Mouse (Mus musculus): Measurements from ENCODE around the gene Slc9a9. TPM values are rescaled to one million over a fixed set of nuclear protein-coding genes. Genes with fewer than 3 reads are reported as not detected.

Gene Slc9a9
- polyA plus RNA-seq, 1 experiment from 2014 or later = 5.1 TPM

DNA sequence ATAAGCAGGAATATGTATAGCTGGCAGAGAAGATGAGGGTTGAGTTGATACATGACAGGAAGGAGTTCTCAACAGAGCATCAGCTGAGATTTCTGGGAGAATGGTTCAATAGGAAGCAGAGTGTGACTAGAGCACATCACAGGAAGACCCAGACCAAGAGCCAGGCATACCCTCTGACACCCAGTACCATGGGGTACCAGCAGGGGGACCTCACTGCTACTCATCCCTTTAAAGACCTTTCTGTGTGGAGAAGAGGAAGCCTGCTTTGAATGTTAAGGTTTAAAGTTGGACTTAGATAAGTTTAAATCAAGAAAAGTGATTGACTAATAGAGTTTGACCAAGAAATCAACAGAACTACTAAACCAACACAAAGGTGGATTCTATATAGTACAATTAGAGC lies 257.4 kb downstream of the Slc9a9 start:
- no peak for ATAC-seq (ENCODE audit: low FRiP score, low read depth)
- Histone ChIP-seq H3K9me3 (no peaks in the 10 kb centered on the region), H3K9ac (no peak overlapping the region), H3K4me3 (no peak overlapping the region), H3K4me1 (replicated peaks) (no peaks in the 10 kb centered on the region), H3K4me2 (no peak overlapping the region), H3K27me3 (no peaks in the 10 kb centered on the region), H3K27ac (replicated peaks) (no peak overlapping the region), H3K36me3 (no peaks in the 10 kb centered on the region)

GRCm38 (mm10) chr9:94945569-94946135 lies 275.9 kb downstream of the Slc9a9 start:
- Histone ChIP-seq H3K4me1 (replicated peaks) (no peaks in the 10 kb centered on the region), H3K9me3 (no peaks in the 10 kb centered on the region), H3K27ac (replicated peaks) (no peak overlapping the region), H3K4me3 (no peak overlapping the region), H3K9ac (no peak overlapping the region), H3K36me3 (no peaks in the 10 kb centered on the region), H3K4me2 (no peak overlapping the region), H3K27me3 (no peaks in the 10 kb centered on the region)
- no peak for ATAC-seq (ENCODE audit: low FRiP score, low read depth)
- 90% methylated on average over 7 of the region's 7 CpGs for WGBS

DNA sequence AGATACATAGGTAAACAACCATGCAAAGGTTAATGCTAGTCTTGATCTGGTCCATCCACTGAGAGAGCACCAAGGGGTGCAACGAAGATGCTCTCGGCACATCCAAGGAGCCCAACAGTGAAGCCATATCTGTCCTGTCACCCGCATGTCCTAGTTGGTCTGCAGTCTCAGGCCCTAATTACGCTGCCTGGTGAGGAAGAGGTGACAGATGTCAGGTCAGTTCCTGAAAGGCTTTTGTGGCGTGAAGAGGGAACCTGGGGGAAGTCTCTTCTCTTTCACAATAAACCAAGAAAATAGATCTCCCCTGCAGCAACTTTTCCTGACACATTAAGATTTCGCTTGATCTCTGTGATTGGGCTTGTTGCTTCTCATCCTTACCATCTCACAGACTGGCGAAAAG lies 277.5 kb downstream of the Slc9a9 start:
- Histone ChIP-seq H3K27ac (replicated peaks) (no peak overlapping the region), H3K27me3 (no peaks in the 10 kb centered on the region), H3K9me3 (no peaks in the 10 kb centered on the region), H3K4me2 (no peak overlapping the region), H3K4me1 (replicated peaks) (no peaks in the 10 kb centered on the region), H3K36me3 (no peaks in the 10 kb centered on the region), H3K4me3 (no peak overlapping the region), H3K9ac (no peak overlapping the region)
- ATAC-seq (ENCODE audit: low FRiP score, low read depth) = no peak
- 75% methylated on average over 7 of the region's 7 CpGs for WGBS

DNA sequence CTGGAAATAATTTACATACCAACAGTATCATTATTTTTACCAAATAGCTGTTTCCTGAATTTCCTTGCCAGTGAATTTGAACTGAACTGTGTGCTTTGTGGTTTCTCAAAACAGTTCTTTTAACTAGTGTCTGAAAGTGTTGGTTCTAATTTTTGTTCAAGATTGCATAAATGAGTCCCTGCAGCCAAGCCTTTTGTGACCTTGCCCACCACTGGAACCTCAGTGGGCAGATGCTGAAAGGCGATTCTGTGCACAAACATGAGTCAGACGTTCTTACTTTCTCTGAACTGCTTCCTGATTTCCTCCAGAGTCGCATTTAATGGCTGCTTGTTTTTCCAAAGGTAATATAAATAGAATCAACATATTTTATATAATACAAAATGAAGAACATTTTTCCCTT lies 281.0 kb downstream of the Slc9a9 start:
- Histone ChIP-seq H3K27me3 (no peaks in the 10 kb centered on the region), H3K27ac (replicated peaks) (no peak overlapping the region), H3K4me2 (no peak overlapping the region), H3K9me3 (no peaks in the 10 kb centered on the region), H3K36me3 (no peaks in the 10 kb centered on the region), H3K9ac (no peak overlapping the region), H3K4me1 (replicated peaks) (no peaks in the 10 kb centered on the region), H3K4me3 (no peak overlapping the region)
- no peak for ATAC-seq (ENCODE audit: low FRiP score, low read depth)
- 66% methylated on average over 3 of the region's 3 CpGs for WGBS

- no peaks in the 10 kb centered on the region for H3K4me1 ChIP-seq (replicated peaks)
- H3K36me3 ChIP-seq = no peaks in the 10 kb centered on the region
- no peaks in the 10 kb centered on the region for H3K27me3 ChIP-seq
- no peaks in the 10 kb centered on the region for H3K9me3 ChIP-seq
- no peak overlapping the region for H3K4me2 ChIP-seq
- H3K27ac ChIP-seq (replicated peaks) = no peak overlapping the region
- no peak for ATAC-seq (ENCODE audit: low FRiP score, low read depth)
- H3K9ac ChIP-seq = no peak overlapping the region
- H3K4me3 ChIP-seq = no peak overlapping the region
- WGBS = 64% methylated on average over 2 of the region's 2 CpGs
Observed at GRCm38 (mm10) chr9:94955645-94956044, 285.9 kb downstream of the Slc9a9 start.

- WGBS = 60% methylated on average over 2 of the region's 2 CpGs
Observed at GRCm38 (mm10) chr9:94958382-94958781, 288.7 kb downstream of the Slc9a9 start.

GRCm38 (mm10) chr9:94968596-94969120 lies 298.9 kb downstream of the Slc9a9 start:
- 66% methylated on average over 5 of the region's 5 CpGs for WGBS
- H3K4me2 ChIP-seq = no peak overlapping the region
- no peaks in the 10 kb centered on the region for H3K9me3 ChIP-seq
- H3K36me3 ChIP-seq = no peaks in the 10 kb centered on the region
- no peak overlapping the region for H3K4me3 ChIP-seq
- no peak overlapping the region for H3K27ac ChIP-seq (replicated peaks)
- no peak for ATAC-seq (ENCODE audit: low FRiP score, low read depth)
- no peak overlapping the region for H3K9ac ChIP-seq
- H3K27me3 ChIP-seq = no peaks in the 10 kb centered on the region
- H3K4me1 ChIP-seq (replicated peaks) = 0 out of 2 replicates have a peak, but pooled peaks cover 2% of the 10 kb centered on the region

More at GRCm38 (mm10) chr9:94958382-94958781, 288.7 kb downstream of the Slc9a9 start:
- H3K9ac ChIP-seq = no peak overlapping the region
- no peaks in the 10 kb centered on the region for H3K4me1 ChIP-seq (replicated peaks)
- H3K36me3 ChIP-seq = no peaks in the 10 kb centered on the region
- no peak overlapping the region for H3K27ac ChIP-seq (replicated peaks)
- no peak overlapping the region for H3K4me2 ChIP-seq
- H3K9me3 ChIP-seq = no peaks in the 10 kb centered on the region
- no peak for ATAC-seq (ENCODE audit: low FRiP score, low read depth)
- no peak overlapping the region for H3K4me3 ChIP-seq
- no peaks in the 10 kb centered on the region for H3K27me3 ChIP-seq

GRCm38 (mm10) chr9:94969131-94969530 lies 299.4 kb downstream of the Slc9a9 start:
- Histone ChIP-seq H3K4me3 (no peak overlapping the region), H3K4me2 (no peak overlapping the region), H3K27ac (replicated peaks) (no peak overlapping the region), H3K4me1 (replicated peaks) (0 out of 2 replicates have a peak, but pooled peaks cover 2% of the 10 kb centered on the region), H3K27me3 (no peaks in the 10 kb centered on the region), H3K9me3 (no peaks in the 10 kb centered on the region), H3K9ac (no peak overlapping the region), H3K36me3 (no peaks in the 10 kb centered on the region)
- 16% methylated on average over 1 of the region's 1 CpGs for WGBS
- no peak for ATAC-seq (ENCODE audit: low FRiP score, low read depth)

GRCm38 (mm10) chr9:94972021-94972420 lies 302.3 kb downstream of the Slc9a9 start:
- Histone ChIP-seq H3K9ac (no peak overlapping the region), H3K27me3 (no peaks in the 10 kb centered on the region), H3K4me1 (replicated peaks) (0 out of 2 replicates have a peak, but pooled peaks cover 2% of the 10 kb centered on the region), H3K27ac (replicated peaks) (no peak overlapping the region), H3K9me3 (no peaks in the 10 kb centered on the region), H3K4me2 (no peak overlapping the region), H3K4me3 (no peak overlapping the region), H3K36me3 (no peaks in the 10 kb centered on the region)
- no peak for ATAC-seq (ENCODE audit: low FRiP score, low read depth)
- WGBS = 75% methylated on average over 2 of the region's 2 CpGs

- no peaks in the 10 kb centered on the region for H3K27me3 ChIP-seq
- H3K9ac ChIP-seq = no peak overlapping the region
- no peak overlapping the region for H3K4me3 ChIP-seq
- ATAC-seq (ENCODE audit: low FRiP score, low read depth) = no peak
- H3K27ac ChIP-seq (replicated peaks) = no peak overlapping the region
- H3K4me1 ChIP-seq (replicated peaks) = 0 out of 2 replicates have a peak, but pooled peaks cover 2% of the 10 kb centered on the region
- H3K4me2 ChIP-seq = no peak overlapping the region
- H3K36me3 ChIP-seq = no peaks in the 10 kb centered on the region
- 93% methylated on average over 2 of the region's 2 CpGs for WGBS
- no peaks in the 10 kb centered on the region for H3K9me3 ChIP-seq
Observed at GRCm38 (mm10) chr9:94972693-94973092, 303.0 kb downstream of the Slc9a9 start.

- H3K27me3 ChIP-seq = no peaks in the 10 kb centered on the region
- no peaks in the 10 kb centered on the region for H3K4me1 ChIP-seq (replicated peaks)
- H3K36me3 ChIP-seq = no peaks in the 10 kb centered on the region
- H3K9me3 ChIP-seq = no peaks in the 10 kb centered on the region
- no peak overlapping the region for H3K9ac ChIP-seq
- no peak overlapping the region for H3K27ac ChIP-seq (replicated peaks)
- no peak overlapping the region for H3K4me2 ChIP-seq
- H3K4me3 ChIP-seq = no peak overlapping the region
- ATAC-seq (ENCODE audit: low FRiP score, low read depth) = no peak
- WGBS = 76% methylated on average over 1 of the region's 1 CpGs
Observed at GRCm38 (mm10) chr9:94976191-94976590, 306.5 kb downstream of the Slc9a9 start.

- Histone ChIP-seq H3K4me2 (no peak overlapping the region), H3K4me3 (no peak overlapping the region), H3K4me1 (replicated peaks) (no peaks in the 10 kb centered on the region), H3K27ac (replicated peaks) (no peak overlapping the region), H3K9me3 (no peaks in the 10 kb centered on the region), H3K9ac (no peak overlapping the region), H3K36me3 (no peaks in the 10 kb centered on the region), H3K27me3 (no peaks in the 10 kb centered on the region)
- 93% methylated on average over 4 of the region's 4 CpGs for WGBS
- ATAC-seq (ENCODE audit: low FRiP score, low read depth) = no peak
Observed at GRCm38 (mm10) chr9:94993575-94993974, 323.9 kb downstream of the Slc9a9 start.

GRCm38 (mm10) chr9:95020136-95020706 lies 350.5 kb downstream of the Slc9a9 start:
- no peaks in the 10 kb centered on the region for H3K9me3 ChIP-seq
- H3K9ac ChIP-seq = no peak overlapping the region
- H3K36me3 ChIP-seq = no peaks in the 10 kb centered on the region
- H3K4me2 ChIP-seq = no peak overlapping the region
- no peak overlapping the region for H3K27ac ChIP-seq (replicated peaks)
- ATAC-seq (ENCODE audit: low FRiP score, low read depth) = no peak
- H3K4me3 ChIP-seq = no peak overlapping the region
- no peaks in the 10 kb centered on the region for H3K4me1 ChIP-seq (replicated peaks)
- no peaks in the 10 kb centered on the region for H3K27me3 ChIP-seq
- WGBS = 93% methylated on average over 12 of the region's 12 CpGs
